Mouse (Mus musculus): Measurements from ENCODE around the gene Scamp3.
A peak's percentile ranks its signal among the peaks of the same experiment; 100 is the strongest.
"Not testable (repeated sequence)": the region's sequence is repeated elsewhere in the genome, so short reads cannot be mapped to it uniquely, and the experiment has no call there.

Gene Scamp3

GRCm38 (mm10) chr3:89199839-89200238 is 22.6 kb downstream of the Scamp3 start:
- DNase-seq (ENCODE audit: low spot score), result no peak

GRCm38 (mm10) chr3:89202253-89203141 is 25.2 kb downstream of the Scamp3 start, which contains the start of gene Gba:
TSS of gene Gba (plus strand) at chr3:89202928.
- DNase-seq (ENCODE audit: low spot score), result peak; percentile 89

GRCm38 (mm10) chr3:89203142-89203514 is 25.9 kb downstream of the Scamp3 start:
- DNase-seq (ENCODE audit: low spot score), result no peak

GRCm38 (mm10) chr3:89206079-89206478 is 28.8 kb downstream of the Scamp3 start:
- no peak for DNase-seq (ENCODE audit: low spot score)

- DNase-seq (ENCODE audit: low spot score), result no peak
These were observed 29.4 kb downstream of the Scamp3 start for GRCm38 (mm10) chr3:89206695-89207094.

- DNase-seq (ENCODE audit: low spot score), result no peak
These were observed 30.9 kb downstream of the Scamp3 start for GRCm38 (mm10) chr3:89208075-89208657.

- no peak for DNase-seq (ENCODE audit: low spot score)
These were observed 31.5 kb downstream of the Scamp3 start for GRCm38 (mm10) chr3:89208736-89209135.

- no peak for DNase-seq (ENCODE audit: low spot score)
These were observed 32.5 kb downstream of the Scamp3 start for GRCm38 (mm10) chr3:89209731-89210130.

GRCm38 (mm10) chr3:89210162-89210561 is 32.9 kb downstream of the Scamp3 start:
- no peak for DNase-seq (ENCODE audit: low spot score)

GRCm38 (mm10) chr3:89210731-89211130 is 33.5 kb downstream of the Scamp3 start:
- DNase-seq (ENCODE audit: low spot score), result no peak

GRCm38 (mm10) chr3:89213803-89214530 is 36.7 kb downstream of the Scamp3 start:
- peak; percentile 88 for DNase-seq (ENCODE audit: low spot score)

GRCm38 (mm10) chr3:89214681-89215411 is 37.6 kb downstream of the Scamp3 start, which contains the start of gene Thbs3:
TSS of gene Thbs3 (plus strand) at chr3:89215180.
- no peak for DNase-seq (ENCODE audit: low spot score)

- peak; percentile 82 for DNase-seq (ENCODE audit: low spot score)
These were observed 38.6 kb downstream of the Scamp3 start for GRCm38 (mm10) chr3:89215853-89216252.

GRCm38 (mm10) chr3:89216407-89216806 is 39.1 kb downstream of the Scamp3 start:
- DNase-seq (ENCODE audit: low spot score), result not testable (repeated sequence)

GRCm38 (mm10) chr3:89218271-89218670 is 41.0 kb downstream of the Scamp3 start:
- DNase-seq (ENCODE audit: low spot score), result no peak

- no peak for DNase-seq (ENCODE audit: low spot score)
These were observed 42.3 kb downstream of the Scamp3 start for GRCm38 (mm10) chr3:89219546-89219945.

- no peak for DNase-seq (ENCODE audit: low spot score)
These were observed 43.9 kb downstream of the Scamp3 start for GRCm38 (mm10) chr3:89221167-89221566.

- DNase-seq (ENCODE audit: low spot score), result no peak
These were observed 47.5 kb downstream of the Scamp3 start for GRCm38 (mm10) chr3:89224796-89225195.

GRCm38 (mm10) chr3:89225321-89225815 is 48.1 kb downstream of the Scamp3 start:
- no peak for DNase-seq (ENCODE audit: low spot score)

- DNase-seq (ENCODE audit: low spot score), result no peak
These were observed 48.6 kb downstream of the Scamp3 start for GRCm38 (mm10) chr3:89225918-89226317.

GRCm38 (mm10) chr3:89226361-89226760 is 49.1 kb downstream of the Scamp3 start:
- no peak for DNase-seq (ENCODE audit: low spot score)

- DNase-seq (ENCODE audit: low spot score), result no peak
These were observed 49.6 kb downstream of the Scamp3 start, which contains the start of gene Mtx1 for GRCm38 (mm10) chr3:89226900-89227299. TSS of gene Mtx1 (minus strand) at chr3:89227088.

Measured in urinary bladder, postnatal 25 days (tissue).